Mouse (Mus musculus) MEL (cell line): ENCODE data around the gene Macrod2. TPM values are rescaled to one million over a fixed set of nuclear protein-coding genes. Genes with fewer than 3 reads are reported as not detected.

Experiments used
- DNase-seq: peaks from one replicate; pipeline ENCODE4 v3.0.0; 2011; ENCODE audit warnings: low read depth, low spot score
- H3K27ac ChIP-seq: 2 replicates; pipeline ENCODE4 v1.5.1; 2012; ENCODE audit warnings: low read depth, mild to moderate bottlenecking, control low read depth, low read length, moderate library complexity; ENCODE audit not compliant: control insufficient read depth
- H3K27me3 ChIP-seq, 2 experiments: fragments of 150-350 bp in 1 of 2; sonication (generic) in 1 of 2; 2 replicates each; pipeline ENCODE4 v1.6.1; 2012; ENCODE audit warnings: low read length in 2 of 2, mild to moderate bottlenecking in 2 of 2, improper control_type of control experiment in 1 of 2, moderate library complexity in 1 of 2; ENCODE audit not compliant: insufficient read depth in 2 of 2, control insufficient read depth in 1 of 2
- H3K36me3 ChIP-seq, 2 experiments: 2 replicates each; pipeline ENCODE4 v1.6.1; 2012 to 2014; ENCODE audit warnings: low read length in 2 of 2, improper control_type of control experiment in 1 of 2, inconsistent platforms in 1 of 2, mild to moderate bottlenecking in 1 of 2; ENCODE audit not compliant: insufficient read depth in 2 of 2, control insufficient read depth in 1 of 2
- H3K4me1 ChIP-seq, 2 experiments: fragments of 150-350 bp in 1 of 2; sonication (generic) in 1 of 2; 2 replicates each; pipeline ENCODE4 v1.6.1; 2012; ENCODE audit warnings: low read length in 2 of 2, improper control_type of control experiment in 1 of 2, mild to moderate bottlenecking in 1 of 2; ENCODE audit not compliant: insufficient read depth in 2 of 2, control insufficient read depth in 1 of 2
- H3K4me3 ChIP-seq, 2 experiments: fragments of 150-350 bp in 1 of 2; sonication (generic) in 1 of 2; 2 replicates each; pipeline ENCODE4 v1.5.1; 2012; ENCODE audit warnings: low read depth in 2 of 2, low read length in 2 of 2, mild to moderate bottlenecking in 2 of 2, moderate library complexity in 2 of 2, control low read depth in 1 of 2, improper control_type of control experiment in 1 of 2; ENCODE audit not compliant: control insufficient read depth in 1 of 2, insufficient read depth in 1 of 2
- H3K79me2 ChIP-seq: 2 replicates; pipeline ENCODE4 v1.6.1; 2012; ENCODE audit warnings: mild to moderate bottlenecking, low read length, moderate library complexity; ENCODE audit not compliant: control insufficient read depth, poor library complexity, insufficient read depth
- H3K9ac ChIP-seq: 2 replicates; pipeline ENCODE4 v1.6.1; 2012; ENCODE audit warnings: low read depth, mild to moderate bottlenecking, control low read depth, low read length, moderate library complexity; ENCODE audit not compliant: control insufficient read depth, poor library complexity, severe bottlenecking
- H3K9me3 ChIP-seq: fragments of 150-350 bp; sonication (generic); replicated peaks from 2 replicates; pipeline ENCODE4 v1.6.1; 2012; ENCODE audit warnings: mild to moderate bottlenecking, low read length, improper control_type of control experiment, moderate library complexity; ENCODE audit not compliant: insufficient read depth
- BHLHE40 ChIP-seq: IDR thresholded peaks from 2 replicates; pipeline ENCODE4 v1.6.1; 2012; ENCODE audit warnings: low read depth, mild to moderate bottlenecking, inconsistent platforms, low read length, improper control_type of control experiment, borderline replicate concordance
- CTCF ChIP-seq, 3 experiments: IDR thresholded peaks in 2 of 3; conservative IDR thresholded peaks in 1 of 3; 2 replicates each; pipeline ENCODE4 v1.5.1; 2011 to 2012; ENCODE audit warnings: low read length in 3 of 3, low read depth in 2 of 3, mild to moderate bottlenecking in 2 of 3, improper control_type of control experiment in 1 of 3, inconsistent platforms in 1 of 3, mixed read lengths in 1 of 3, moderate library complexity in 1 of 3; ENCODE audit not compliant: control insufficient read depth in 1 of 3, insufficient read depth in 1 of 3, poor library complexity in 1 of 3, severe bottlenecking in 1 of 3
- E2F4 ChIP-seq: IDR thresholded peaks from 2 replicates; pipeline ENCODE4 v1.6.1; 2011; ENCODE audit warnings: low read depth, low read length, improper control_type of control experiment, borderline replicate concordance
- ELF1 ChIP-seq: IDR thresholded peaks from 2 replicates; pipeline ENCODE4 v1.6.1; 2014; ENCODE audit warnings: low read depth, mild to moderate bottlenecking, inconsistent platforms, low read length, improper control_type of control experiment, moderate library complexity
- EP300 ChIP-seq, 2 experiments: IDR thresholded peaks; 2 replicates each; pipeline ENCODE4 v1.6.1; 2011; ENCODE audit warnings: improper control_type of control experiment in 2 of 2, low read length in 2 of 2, low read depth in 1 of 2, mild to moderate bottlenecking in 1 of 2
- ETS1 ChIP-seq: IDR thresholded peaks from 2 replicates; pipeline ENCODE4 v1.6.1; 2012; ENCODE audit warnings: low read depth, mild to moderate bottlenecking, inconsistent platforms, low read length, improper control_type of control experiment, moderate library complexity
- GATA1 ChIP-seq: IDR thresholded peaks from 2 replicates; pipeline ENCODE4 v1.6.1; 2011; ENCODE audit warnings: low read depth, low read length, improper control_type of control experiment
- JUND ChIP-seq: IDR thresholded peaks from 2 replicates; pipeline ENCODE4 v1.6.1; 2011; ENCODE audit warnings: low read depth, mild to moderate bottlenecking, improper control_type of control experiment, low read length
- MYB ChIP-seq: IDR thresholded peaks from 2 replicates; pipeline ENCODE4 v1.6.1; 2011; ENCODE audit warnings: mild to moderate bottlenecking, low read depth, low read length, improper control_type of control experiment
- MYC ChIP-seq: IDR thresholded peaks from 2 replicates; pipeline ENCODE4 v1.6.1; 2011; ENCODE audit warnings: low read depth, mild to moderate bottlenecking, low read length, improper control_type of control experiment, moderate library complexity
- POLR2A ChIP-seq, 2 experiments: IDR thresholded peaks; 2 replicates each; pipeline ENCODE4 v1.6.1; 2011 to 2012; ENCODE audit warnings: low read length in 2 of 2, mild to moderate bottlenecking in 2 of 2, control low read depth in 1 of 2, improper control_type of control experiment in 1 of 2, low read depth in 1 of 2, moderate library complexity in 1 of 2; ENCODE audit not compliant: control insufficient read depth in 1 of 2, insufficient read depth in 1 of 2, poor library complexity in 1 of 2
- POLR2AphosphoS5 ChIP-seq: IDR thresholded peaks from 2 replicates; pipeline ENCODE4 v1.6.1; 2012; ENCODE audit warnings: low read depth, borderline replicate concordance, mild to moderate bottlenecking, inconsistent platforms, low read length, moderate library complexity, mixed read lengths
- RAD21 ChIP-seq: IDR thresholded peaks from 2 replicates; pipeline ENCODE4 v1.6.1; 2011; ENCODE audit warnings: mild to moderate bottlenecking, low read depth, low read length, improper control_type of control experiment
- SIN3A ChIP-seq: IDR thresholded peaks from 2 replicates; pipeline ENCODE4 v1.6.1; 2012; ENCODE audit warnings: low read length, improper control_type of control experiment, inconsistent platforms
- SMC3 ChIP-seq: IDR thresholded peaks from 2 replicates; pipeline ENCODE4 v1.6.1; 2011; ENCODE audit warnings: low read depth, low read length, improper control_type of control experiment
- TCF12 ChIP-seq: IDR thresholded peaks from 2 replicates; pipeline ENCODE4 v1.6.1; 2014; ENCODE audit warnings: low read depth, mild to moderate bottlenecking, inconsistent platforms, low read length, improper control_type of control experiment, moderate library complexity
- UBTF ChIP-seq: IDR thresholded peaks from 2 replicates; pipeline ENCODE4 v1.6.1; 2012; ENCODE audit warnings: low read depth, mild to moderate bottlenecking, inconsistent platforms, low read length, improper control_type of control experiment, moderate library complexity, borderline replicate concordance; ENCODE audit not compliant: insufficient read depth
- USF1 ChIP-seq: IDR thresholded peaks from 2 replicates; pipeline ENCODE4 v1.6.1; 2014; ENCODE audit warnings: low read depth, mild to moderate bottlenecking, inconsistent platforms, low read length, improper control_type of control experiment, moderate library complexity
- ZC3H11A ChIP-seq: IDR thresholded peaks from 2 replicates; pipeline ENCODE4 v1.6.1; 2012; ENCODE audit warnings: low read depth, mild to moderate bottlenecking, inconsistent platforms, low read length, improper control_type of control experiment
- ZNF384 ChIP-seq: IDR thresholded peaks from 2 replicates; pipeline ENCODE4 v1.6.1; 2012; ENCODE audit warnings: low read depth, mild to moderate bottlenecking, inconsistent platforms, low read length, improper control_type of control experiment
- polyA plus RNA-seq, 2 experiments: library from polyadenylated mRNA; stranded (reverse) in 1 of 2; unstranded in 1 of 2; fragments of >175 nt in 1 of 2; fragments of >200 nt in 1 of 2; gene quantifications; 2 replicates each; pipeline versions ENCODE4 v1.2.1 to v1.2.4; 2012; ENCODE audit warnings: low replicate concordance in 2 of 2, low read depth in 1 of 2; ENCODE audit not compliant: insufficient read length in 2 of 2, insufficient read depth in 1 of 2, missing spikeins in 1 of 2
- total RNA-seq: library from RNA; depleted of rRNA; stranded (reverse); fragments of 300-350 nt; gene quantifications from 2 replicates; pipeline ENCODE4 v1.2.3, GENCODE M21; 2012

Gene Macrod2
- total and polyA plus RNA-seq, 3 experiments = not detected

DNA sequence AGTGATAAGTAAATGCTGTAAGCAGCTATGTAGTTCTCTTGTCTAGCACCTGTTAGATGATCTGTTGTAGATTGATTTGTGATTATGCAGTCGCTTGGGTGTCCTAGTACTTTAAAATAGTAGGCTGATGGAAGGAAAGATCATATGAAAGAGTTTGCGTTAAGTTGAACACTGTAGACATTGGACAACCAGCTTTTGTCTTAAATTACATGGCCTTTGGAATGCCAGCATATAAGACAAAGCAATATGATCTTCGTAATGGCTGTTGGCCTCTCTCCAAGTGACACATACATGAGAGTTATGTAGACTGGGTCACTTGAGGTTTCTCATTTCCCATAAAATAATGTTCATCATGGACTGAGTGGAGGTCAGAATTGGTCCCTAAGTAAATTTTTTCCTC lies 778.5 kb downstream of the Macrod2 start:
- TF ChIP-seq POLR2A (IDR thresholded peaks at IDR 0.05; ENCODE audit: control insufficient read depth in 1 of 2, insufficient read depth in 1 of 2, low read depth in 1 of 2, low read length in 2 of 2, poor library complexity in 1 of 2) (no peak), POLR2AphosphoS5 (no peak), ZC3H11A (no peak), SMC3 (no peak), MYB (no peak), MYC (no peak), USF1 (no peak), UBTF (no peak), BHLHE40 (no peak), ETS1 (no peak), JUND (no peak), EP300 (IDR thresholded peaks at IDR 0.05; ENCODE audit: low read depth in 1 of 2, low read length in 2 of 2) (no peak), SIN3A (no peak), CTCF (IDR thresholded peaks at IDR 0.05 in 2 of 3, conservative IDR thresholded peaks at IDR 0.05 in 1 of 3; ENCODE audit: control insufficient read depth in 1 of 3, insufficient read depth in 1 of 3, low read depth in 2 of 3, low read length in 3 of 3, poor library complexity in 1 of 3, severe bottlenecking in 1 of 3) (no peak), TCF12 (no peak)
- H3K4me1 ChIP-seq = no peaks in the 10 kb centered on the region
- no peaks in the 10 kb centered on the region for H3K79me2 ChIP-seq

DNA sequence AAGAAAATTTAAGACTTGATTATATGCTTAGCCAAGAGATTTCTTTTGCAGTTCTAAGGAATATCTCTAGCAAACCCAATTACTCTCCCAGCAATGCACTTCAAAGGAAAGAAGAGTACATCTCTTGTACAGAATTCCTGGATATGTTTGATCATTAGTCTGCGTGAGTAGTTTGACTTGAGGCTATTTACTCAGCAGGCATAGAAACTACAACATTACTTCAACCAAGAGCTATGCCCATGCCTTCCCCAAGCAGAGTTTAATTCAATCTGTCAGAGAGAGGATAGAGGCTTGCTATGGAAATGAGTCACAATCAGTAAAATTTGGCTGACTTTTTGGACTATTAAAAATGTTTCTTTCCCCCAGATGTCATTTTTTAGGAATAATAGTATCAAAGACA lies 785.5 kb downstream of the Macrod2 start:
- H3K36me3 ChIP-seq = no peaks in the 10 kb centered on the region
- no peak for DNase-seq

More for the DNA sequence above, 778.5 kb downstream of the Macrod2 start:
- Histone ChIP-seq H3K9ac (no peak overlapping the region), H3K4me3 (no peak overlapping the region), H3K27ac (no peak overlapping the region), H3K9me3 (no peaks in the 10 kb centered on the region), H3K27me3 (no peaks in the 10 kb centered on the region), H3K36me3 (no peaks in the 10 kb centered on the region)
- DNase-seq = no peak

More for the DNA sequence above, 785.5 kb downstream of the Macrod2 start:
- H3K4me3 ChIP-seq = no peak overlapping the region
- H3K9ac ChIP-seq = no peak overlapping the region
- no peaks in the 10 kb centered on the region for H3K27me3 ChIP-seq
- no peak overlapping the region for H3K27ac ChIP-seq
- H3K4me1 ChIP-seq = no peaks in the 10 kb centered on the region
- no peaks in the 10 kb centered on the region for H3K9me3 ChIP-seq
- no peaks in the 10 kb centered on the region for H3K79me2 ChIP-seq
- TF ChIP-seq ZC3H11A (no peak), RAD21 (no peak), ELF1 (no peak), E2F4 (no peak), GATA1 (no peak), ZNF384 (no peak)
